Mouse (Mus musculus) ES-E14 (cell line): Measurements from ENCODE around the gene Col8a2.

Experiments
- CHD2 ChIP-seq: IDR thresholded peaks from 2 replicates; pipeline ENCODE4 v1.6.1; 2014; ENCODE audit warnings: mild to moderate bottlenecking, low read depth, low read length, inconsistent platforms
- MAFK ChIP-seq: IDR thresholded peaks from 2 replicates; pipeline ENCODE4 v1.6.1; 2014; ENCODE audit warnings: mild to moderate bottlenecking, low read depth, low read length, inconsistent platforms; ENCODE audit not compliant: insufficient read depth
- ZC3H11A ChIP-seq: IDR thresholded peaks from 2 replicates; pipeline ENCODE4 v1.6.1; 2012; ENCODE audit warnings: low read depth, mild to moderate bottlenecking, inconsistent platforms, low read length, borderline replicate concordance

- TF ChIP-seq MAFK (no peak), CHD2 (no peak), ZC3H11A (no peak)
Observed at GRCm38 (mm10) chr4:126306827-126307226, 20.2 kb downstream of the Col8a2 start.
